Mouse (Mus musculus) limb, embryonic 12.5 days (tissue): ENCODE results near the gene Slc18a3. TPM values are rescaled to one million over a fixed set of nuclear protein-coding genes. Genes with fewer than 3 reads are reported as not detected.

Experiments
- ATAC-seq: fragments of 200-750 bp; cut with Nextera tagmentation; 2 replicates; pipeline ENCODE4 v1.8.0; 2017; ENCODE audit warnings: low read depth, moderate TSS enrichment; ENCODE audit not compliant: insufficient number of reproducible peaks, insufficient read depth, low FRiP score, low TSS enrichment
- H3K27ac ChIP-seq: fragments of 300-500 bp; sonication (generic); 2 replicates; pipeline ENCODE4 v1.5.1; 2016; ENCODE audit warnings: mild to moderate bottlenecking, moderate library complexity
- H3K27me3 ChIP-seq: fragments of 300-500 bp; sonication (generic); 2 replicates; pipeline ENCODE4 v1.6.1; 2016; ENCODE audit warnings: mild to moderate bottlenecking, moderate library complexity
- H3K36me3 ChIP-seq: fragments of 300-500 bp; sonication (generic); 2 replicates; pipeline ENCODE4 v1.6.1; 2016; ENCODE audit warnings: mild to moderate bottlenecking, moderate library complexity
- H3K4me1 ChIP-seq: fragments of 300-500 bp; sonication (generic); replicated peaks from 2 replicates; pipeline ENCODE4 v1.6.1; 2016
- H3K4me2 ChIP-seq: fragments of 300-500 bp; sonication (generic); 2 replicates; pipeline ENCODE4 v1.6.1; 2016; ENCODE audit warnings: mild to moderate bottlenecking, moderate library complexity
- H3K4me3 ChIP-seq: fragments of 300-500 bp; sonication (generic); replicated peaks from 2 replicates; pipeline ENCODE4 v1.5.1; 2016; ENCODE audit warnings: mild to moderate bottlenecking
- H3K9ac ChIP-seq: fragments of 300-500 bp; sonication (generic); replicated peaks from 2 replicates; pipeline ENCODE4 v1.6.1; 2016; ENCODE audit warnings: mild to moderate bottlenecking, moderate library complexity
- H3K9me3 ChIP-seq: fragments of 300-500 bp; sonication (generic); 2 replicates; pipeline ENCODE4 v1.6.1; 2016; ENCODE audit warnings: mild to moderate bottlenecking, moderate library complexity
- WGBS: fragments of 180-500 bp; shearing (Covaris S2); methylation state at CpG from one replicate; pipeline ENCODE4 v1.1.7; 2016; 5-methylcytosine and 5-hydroxymethylcytosine counted together
- polyA plus RNA-seq: library from polyadenylated mRNA; unstranded; fragments of >200 nt; fragmentation: Nextera tagmentation; extraction: Ambion mirVana; gene quantifications from 2 replicates; pipeline ENCODE4 v1.2.1, GENCODE M21; 2016

Gene Slc18a3
- not detected in 2 replicates for polyA plus RNA-seq

GRCm38 (mm10) chr14:32464601-32465505, at the start of gene Slc18a3:
Gene Slc18a3 (minus strand): TSS chr14:32464850.
- Histone ChIP-seq H3K4me1 (peaks cover 28% of the 10 kb centered on the region), H3K36me3 (no peaks in the 10 kb centered on the region), H3K4me3 (peak within 1 kb of the TSS; percentile 41), H3K9ac (no peak within 1 kb of the TSS), H3K27me3 (peaks cover 93% of the 10 kb centered on the region), H3K9me3 (no peaks in the 10 kb centered on the region), H3K4me2 (peak within 1 kb of the TSS; percentile 68), H3K27ac (no peak within 1 kb of the TSS)
- under 1% methylated on average over 63 of the region's 70 CpGs for WGBS
- no peak for ATAC-seq

- WGBS, result under 1% methylated on average over 62 of the region's 62 CpGs
- H3K27ac ChIP-seq, result peak within 1 kb of the TSS; percentile 76; the same call in 1 of the 2 replicates
- peaks cover 10% of the 10 kb centered on the region for H3K4me1 ChIP-seq
- H3K4me2 ChIP-seq, result peak within 1 kb of the TSS; percentile 72
- H3K9me3 ChIP-seq, result no peaks in the 10 kb centered on the region
- peak within 1 kb of the TSS; percentile 67 for H3K4me3 ChIP-seq
- H3K36me3 ChIP-seq, result peaks cover 19% of the 10 kb centered on the region
- peak within 1 kb of the TSS; percentile 61 for H3K9ac ChIP-seq
- peak; percentile 95 for ATAC-seq
- no peaks in the 10 kb centered on the region for H3K27me3 ChIP-seq
Observed at GRCm38 (mm10) chr14:32513336-32514032, 48.8 kb upstream of the Slc18a3 start, which contains the start of gene Ercc6. Gene Ercc6 (plus strand): TSS chr14:32513521.

GRCm38 (mm10) chr14:32512912-32513311, 48.3 kb upstream of the Slc18a3 start:
- Histone ChIP-seq H3K9me3 (no peaks in the 10 kb centered on the region), H3K27me3 (no peaks in the 10 kb centered on the region), H3K4me2 (peak overlapping the region; percentile 72), H3K4me3 (peak overlapping the region; percentile 67), H3K4me1 (peaks cover 10% of the 10 kb centered on the region), H3K27ac (0 out of 2 replicates have a peak overlapping the region, but pooled peaks have one; percentile 8), H3K36me3 (peaks cover 15% of the 10 kb centered on the region), H3K9ac (peak overlapping the region; percentile 61; the same call in 1 of the 2 replicates)
- ATAC-seq, result peak; percentile 60; the same call in 1 of the 2 replicates
- 43% methylated on average over 9 of the region's 9 CpGs for WGBS

- Histone ChIP-seq H3K4me3 (no peak overlapping the region), H3K4me1 (peaks cover 6% of the 10 kb centered on the region), H3K36me3 (no peaks in the 10 kb centered on the region), H3K9ac (no peak overlapping the region), H3K27ac (no peak overlapping the region), H3K4me2 (no peak overlapping the region), H3K9me3 (no peaks in the 10 kb centered on the region), H3K27me3 (no peaks in the 10 kb centered on the region)
- 87% methylated on average over 6 of the region's 6 CpGs for WGBS
- no peak for ATAC-seq
Observed at GRCm38 (mm10) chr14:32509443-32509961, 44.9 kb upstream of the Slc18a3 start.

GRCm38 (mm10) chr14:32508105-32508835, 43.6 kb upstream of the Slc18a3 start:
- no peak for ATAC-seq
- Histone ChIP-seq H3K4me1 (peaks cover 3% of the 10 kb centered on the region; the same call in 1 of the 2 replicates), H3K4me2 (no peak overlapping the region), H3K36me3 (no peaks in the 10 kb centered on the region), H3K9me3 (no peaks in the 10 kb centered on the region), H3K27ac (no peak overlapping the region), H3K9ac (no peak overlapping the region), H3K27me3 (no peaks in the 10 kb centered on the region), H3K4me3 (no peak overlapping the region)
- 68% methylated on average over 10 of the region's 10 CpGs for WGBS

GRCm38 (mm10) chr14:32507216-32507615, 42.6 kb upstream of the Slc18a3 start:
- WGBS, result 84% methylated on average over 4 of the region's 4 CpGs
- no peak overlapping the region for H3K27ac ChIP-seq

GRCm38 (mm10) chr14:32506329-32506728, 41.7 kb upstream of the Slc18a3 start:
- peaks cover 4% of the 10 kb centered on the region; the same call in 1 of the 2 replicates for H3K4me1 ChIP-seq
- no peak overlapping the region for H3K4me3 ChIP-seq
- H3K27ac ChIP-seq, result no peak overlapping the region
- 87% methylated on average over 10 of the region's 10 CpGs for WGBS
- H3K4me2 ChIP-seq, result no peak overlapping the region
- no peak for ATAC-seq
- H3K36me3 ChIP-seq, result no peaks in the 10 kb centered on the region
- H3K9me3 ChIP-seq, result no peaks in the 10 kb centered on the region
- H3K9ac ChIP-seq, result no peak overlapping the region
- H3K27me3 ChIP-seq, result peaks cover under 1% of the 10 kb centered on the region; the same call in 1 of the 2 replicates

More at GRCm38 (mm10) chr14:32507216-32507615, 42.6 kb upstream of the Slc18a3 start:
- H3K4me2 ChIP-seq, result no peak overlapping the region
- no peaks in the 10 kb centered on the region for H3K36me3 ChIP-seq
- H3K9me3 ChIP-seq, result no peaks in the 10 kb centered on the region
- no peak overlapping the region for H3K4me3 ChIP-seq
- H3K9ac ChIP-seq, result no peak overlapping the region
- no peaks in the 10 kb centered on the region for H3K27me3 ChIP-seq
- ATAC-seq, result no peak
- peaks cover 4% of the 10 kb centered on the region; the same call in 1 of the 2 replicates for H3K4me1 ChIP-seq

GRCm38 (mm10) chr14:32503897-32504296, 39.2 kb upstream of the Slc18a3 start:
- Histone ChIP-seq H3K4me2 (no peak overlapping the region), H3K36me3 (no peaks in the 10 kb centered on the region), H3K4me1 (peaks cover 4% of the 10 kb centered on the region; the same call in 1 of the 2 replicates), H3K9ac (no peak overlapping the region), H3K27me3 (peaks cover 6% of the 10 kb centered on the region; the same call in 1 of the 2 replicates), H3K9me3 (no peaks in the 10 kb centered on the region), H3K27ac (no peak overlapping the region), H3K4me3 (no peak overlapping the region)
- ATAC-seq, result no peak
- 81% methylated on average over 1 of the region's 1 CpGs for WGBS

- Histone ChIP-seq H3K4me2 (no peak overlapping the region), H3K27ac (no peak overlapping the region), H3K4me3 (no peak overlapping the region), H3K9ac (no peak overlapping the region), H3K4me1 (peaks cover 4% of the 10 kb centered on the region; the same call in 1 of the 2 replicates), H3K36me3 (no peaks in the 10 kb centered on the region), H3K9me3 (no peaks in the 10 kb centered on the region), H3K27me3 (peaks cover 6% of the 10 kb centered on the region; the same call in 1 of the 2 replicates)
- 59% methylated on average over 9 of the region's 9 CpGs for WGBS
- no peak for ATAC-seq
Observed at GRCm38 (mm10) chr14:32502764-32503688, 38.4 kb upstream of the Slc18a3 start.
